Mouse (Mus musculus) erythroblast, embryonic 14.5 days (primary cell): ENCODE data around the gene Brd4.

ENCODE experiments used
- GATA1 ChIP-seq: IDR thresholded peaks from 2 replicates; pipeline ENCODE4 v1.6.1; 2012; ENCODE audit warnings: low read length, inconsistent platforms, mixed read lengths
- TAL1 ChIP-seq: IDR thresholded peaks from 3 replicates; pipeline ENCODE4 v1.6.1; 2012; ENCODE audit warnings: low read length, inconsistent platforms, mixed read lengths

GRCm38 (mm10) chr17:32183017-32183416 is 101.5 kb downstream of the Brd4 start:
- TF ChIP-seq GATA1 (no peak), TAL1 (no peak)
